Mouse (Mus musculus) heart, adult 2 months (tissue): ENCODE data around the gene Actl9.

ENCODE experiments used
- CTCF ChIP-seq: fragments of 200-600 bp; IDR thresholded peaks from 2 replicates; pipeline ENCODE4 v1.8.1; 2022; ENCODE audit warnings: antibody characterized with exemption, mild to moderate bottlenecking, moderate library complexity
- POLR2A ChIP-seq: fragments of 200-500 bp; IDR thresholded peaks from 2 replicates; pipeline ENCODE4 v1.6.1; 2011; ENCODE audit warnings: mild to moderate bottlenecking, low read depth, low read length, control low read depth; ENCODE audit not compliant: insufficient read depth

DNA sequence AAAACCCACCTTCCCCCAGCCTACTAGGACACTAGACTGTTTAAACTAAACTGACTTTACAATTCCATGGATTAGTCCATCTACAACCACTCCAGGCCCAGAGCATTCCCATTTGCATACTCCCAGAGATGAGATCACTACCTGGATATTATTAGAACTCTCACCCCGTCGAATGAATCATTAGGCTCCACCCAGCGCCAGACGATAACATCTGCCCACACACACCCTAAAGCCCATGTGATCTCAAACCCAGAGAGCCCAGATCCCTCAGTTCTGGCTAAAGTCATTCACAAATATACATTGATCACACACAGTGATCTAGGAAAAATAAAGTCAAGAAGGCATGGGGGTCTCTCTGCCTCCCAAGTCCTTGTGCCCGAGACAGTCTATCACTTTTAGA, 7.2 kb downstream of the Actl9 start:
- TF ChIP-seq CTCF, result no peak
- TF ChIP-seq POLR2A, result no peak
